Mouse (Mus musculus): ENCODE data around the gene Ptpn4.

Gene Ptpn4

DNA sequence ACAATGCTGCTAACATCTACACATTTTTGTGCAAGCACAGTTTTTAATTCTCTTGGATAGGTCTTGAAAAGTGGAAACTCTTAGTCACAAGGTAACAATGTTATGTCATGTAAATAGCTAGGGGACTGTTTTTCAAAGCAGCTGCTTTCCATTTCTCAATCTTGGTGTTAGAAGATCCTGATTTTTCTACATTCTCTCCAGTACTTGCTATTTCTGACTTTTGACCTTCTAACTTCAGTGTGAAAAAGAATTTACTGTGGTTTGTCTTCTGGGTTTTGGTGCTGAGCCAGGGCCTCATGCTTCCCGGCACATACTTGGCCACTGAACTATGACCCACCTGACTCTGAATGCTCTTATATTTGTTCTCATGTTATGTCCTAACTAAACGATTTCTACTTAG, 197.4 kb downstream of the Ptpn4 start:
- DNase-seq, result peak; percentile 83 to 87

DNA sequence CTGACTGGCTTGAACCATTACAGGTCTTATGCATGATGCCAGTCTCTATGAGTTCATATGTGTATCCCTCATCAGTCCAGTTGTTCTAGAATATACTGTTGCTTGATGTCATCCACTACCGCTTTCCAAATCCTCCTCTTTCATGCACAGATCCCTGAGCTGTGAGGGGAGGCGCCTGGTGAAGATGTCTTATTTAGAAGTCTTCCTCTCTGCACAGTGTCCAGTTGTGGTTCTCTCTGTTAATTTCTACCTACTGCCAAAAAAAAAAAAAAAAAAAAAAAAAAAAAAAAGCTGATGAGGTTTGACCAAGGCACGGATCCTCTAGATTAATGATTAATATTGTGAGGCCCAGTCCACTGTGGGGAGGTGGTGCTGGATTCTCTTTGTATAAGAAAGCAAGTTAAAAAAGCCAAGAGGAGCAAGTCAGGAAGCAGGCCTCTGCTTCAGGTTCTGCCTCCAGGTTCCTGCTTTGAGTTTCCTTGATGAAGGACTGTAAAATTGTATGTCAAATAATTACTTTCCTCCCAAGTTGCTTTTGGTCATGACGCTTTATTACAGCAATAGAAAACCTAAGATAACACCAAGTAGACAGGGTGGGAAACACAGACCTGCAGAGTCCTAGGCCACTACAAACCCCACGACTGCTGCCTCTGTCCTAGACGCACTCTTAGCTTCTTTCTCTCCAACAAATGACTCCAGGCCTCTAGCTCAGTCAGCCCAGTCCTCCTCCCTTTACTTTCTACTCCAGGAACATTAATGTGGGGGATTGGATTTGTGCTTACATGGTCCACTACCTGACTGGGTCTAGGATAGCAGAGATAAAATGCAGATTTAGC, 200.0 kb downstream of the Ptpn4 start:
- peak; percentile 58 to 83 for DNase-seq

DNA sequence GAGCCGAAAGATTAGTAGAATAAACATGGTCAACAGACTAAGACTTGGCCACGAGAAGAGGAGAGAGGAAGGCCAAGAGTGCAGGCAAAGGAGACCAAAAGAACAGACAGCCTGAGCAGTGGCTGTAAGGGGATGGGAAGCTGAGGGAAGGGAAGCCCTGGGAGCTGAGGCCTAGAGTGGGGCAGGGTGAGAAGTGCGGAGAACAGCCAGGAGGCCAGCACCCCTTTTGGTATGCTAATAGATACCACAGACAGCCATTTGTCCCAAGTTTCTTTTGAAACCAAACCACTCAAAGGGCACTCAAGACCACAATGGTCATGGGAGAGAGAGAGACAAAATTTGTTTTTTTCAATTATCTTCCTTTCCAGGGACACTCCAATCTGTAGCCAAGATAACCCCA, 202.7 kb downstream of the Ptpn4 start:
- DNase-seq, result no peak

DNA sequence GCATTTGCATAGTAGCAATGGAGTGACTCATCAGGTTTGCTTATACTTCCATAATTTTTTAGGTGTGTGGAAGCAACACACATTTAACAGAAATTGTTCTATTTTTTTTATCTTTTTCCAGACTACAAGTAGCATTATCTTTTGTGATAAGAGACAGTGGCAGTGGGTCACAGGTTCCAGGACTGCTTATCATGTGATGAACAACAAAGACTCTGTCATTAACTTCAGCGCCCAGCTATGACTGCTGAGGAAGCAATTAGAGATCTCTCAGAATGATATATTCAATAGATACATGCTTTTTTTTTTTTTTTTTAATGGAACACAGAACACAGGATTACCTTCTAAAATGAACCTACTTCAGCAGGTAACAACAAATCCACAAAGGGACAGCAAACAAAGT, 207.0 kb downstream of the Ptpn4 start:
- no peak for DNase-seq

DNA sequence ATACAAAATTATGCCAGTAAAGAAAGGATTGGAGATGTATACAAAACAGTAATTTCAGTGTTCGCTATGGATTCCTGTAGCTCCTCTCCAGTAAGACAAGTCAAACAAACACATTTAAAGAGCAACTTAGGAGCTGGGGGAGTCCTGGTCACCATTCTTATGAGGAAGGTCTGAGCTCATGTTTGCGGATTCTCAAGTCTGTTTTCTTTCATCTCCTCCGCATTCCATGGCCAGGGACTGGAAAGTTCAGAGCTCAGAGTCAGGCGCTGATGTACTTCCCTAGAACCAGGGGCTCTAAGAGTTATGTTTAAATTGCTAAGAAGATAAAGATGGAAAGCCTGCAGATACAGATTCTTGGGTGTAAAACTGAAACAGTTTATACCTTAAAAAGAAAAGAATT, 210.6 kb downstream of the Ptpn4 start:
- no peak for DNase-seq

DNA sequence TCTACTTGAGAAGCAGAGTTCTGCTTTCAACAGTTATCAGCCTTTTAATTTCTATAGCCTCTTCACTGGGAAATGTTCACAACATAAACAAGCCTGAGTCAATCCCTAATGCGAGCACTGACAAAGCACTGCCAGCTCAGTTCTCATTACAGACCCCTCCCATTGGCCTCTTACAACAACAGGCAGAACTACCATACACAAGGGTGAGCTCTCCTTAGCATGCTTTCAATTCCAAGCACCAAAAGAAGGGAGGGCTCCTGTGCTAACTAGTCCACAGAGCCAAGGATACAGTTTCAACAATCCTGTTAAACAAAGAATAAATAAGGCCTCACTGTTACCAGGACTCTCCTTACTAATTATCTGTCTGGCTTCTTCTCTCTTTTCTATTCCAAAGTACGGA, 213.0 kb downstream of the Ptpn4 start:
- no peak for DNase-seq

DNA sequence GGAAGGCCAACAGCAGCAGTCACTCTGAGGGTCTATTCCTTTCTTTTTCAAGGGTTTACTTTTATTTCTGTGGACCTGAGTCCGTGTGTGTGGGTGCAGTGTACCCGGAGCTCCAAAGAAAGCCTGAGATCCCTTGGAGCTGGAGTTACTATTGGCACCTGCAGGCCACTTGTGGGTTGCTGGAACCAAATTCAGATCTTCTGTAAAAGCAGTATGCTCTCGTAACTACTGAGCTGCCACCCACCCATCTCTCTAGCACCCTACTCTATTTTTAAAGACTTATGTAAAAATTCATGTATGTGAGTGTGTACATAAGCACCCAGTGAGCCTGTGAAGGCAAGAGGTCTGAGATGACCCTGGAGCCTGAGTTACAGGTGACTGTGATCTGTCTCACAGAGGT, 232.0 kb downstream of the Ptpn4 start:
- DNase-seq, result no peak
